Mouse (Mus musculus) ovary, postnatal 36 days (tissue): ENCODE results near the gene Atg14.

Experiments used
- DNase-seq: peaks from one replicate; pipeline ENCODE4 v3.0.0; 2022; ENCODE audit warnings: low spot score, mixed read lengths

The Atg14 gene

DNA sequence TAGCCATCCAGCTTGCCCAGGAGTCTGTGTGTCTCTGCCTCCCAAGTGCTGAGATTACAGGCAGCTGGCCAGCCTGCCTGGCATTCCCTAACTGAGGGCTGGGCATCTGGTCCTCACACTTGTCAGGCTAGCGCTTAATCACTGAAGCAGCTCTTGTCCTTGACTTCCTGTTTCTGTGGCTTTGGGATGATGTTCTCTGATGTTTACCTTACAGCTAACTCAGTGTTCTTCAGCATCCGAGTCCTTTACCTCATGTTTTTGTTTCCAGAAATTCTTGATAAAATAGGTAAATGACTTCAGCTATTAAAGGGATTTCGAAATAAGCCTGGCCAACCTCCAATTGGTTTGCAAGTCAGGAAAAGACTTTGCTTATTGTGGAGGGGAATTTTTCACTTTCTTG lies 66.4 kb downstream of the Atg14 start:
- no peak for DNase-seq

DNA sequence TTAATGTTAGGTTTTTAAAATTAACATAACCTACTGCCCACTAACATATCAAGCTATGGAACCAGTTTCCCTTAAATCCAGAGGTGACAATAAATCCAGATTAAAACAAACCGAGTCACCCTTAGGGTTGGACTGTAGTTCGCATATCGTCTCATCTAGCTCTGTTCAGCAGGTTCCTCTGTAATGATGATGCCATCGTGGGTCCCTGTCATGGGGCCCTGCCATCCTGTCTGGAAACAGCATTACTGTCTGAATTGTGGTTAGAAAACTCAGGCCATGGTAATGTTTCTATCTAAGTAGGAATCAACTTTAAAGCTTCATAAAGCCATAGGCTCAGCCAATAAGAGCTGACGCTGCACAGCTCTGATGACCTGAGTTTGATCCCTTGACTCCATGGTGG lies 71.8 kb downstream of the Atg14 start:
- no peak for DNase-seq

DNA sequence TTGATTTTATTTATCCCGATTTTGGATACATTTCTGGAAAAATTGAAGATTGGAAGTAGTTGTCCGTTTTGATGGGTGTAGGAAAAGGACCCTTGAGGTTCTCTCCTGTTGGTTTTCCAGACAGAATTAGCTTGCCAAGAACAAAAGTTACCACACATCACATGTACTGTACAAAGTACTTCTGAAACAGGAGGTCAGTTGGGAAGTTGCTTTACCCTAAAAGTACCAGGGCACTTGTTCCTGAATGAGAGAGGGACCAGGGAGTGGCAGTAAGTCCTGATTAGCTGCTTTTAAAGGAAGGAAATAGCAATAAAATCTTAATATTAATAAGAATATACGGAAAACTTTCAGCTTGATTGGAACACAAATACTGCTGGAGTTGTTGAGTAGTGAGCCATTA lies 73.3 kb downstream of the Atg14 start:
- no peak for DNase-seq

DNA sequence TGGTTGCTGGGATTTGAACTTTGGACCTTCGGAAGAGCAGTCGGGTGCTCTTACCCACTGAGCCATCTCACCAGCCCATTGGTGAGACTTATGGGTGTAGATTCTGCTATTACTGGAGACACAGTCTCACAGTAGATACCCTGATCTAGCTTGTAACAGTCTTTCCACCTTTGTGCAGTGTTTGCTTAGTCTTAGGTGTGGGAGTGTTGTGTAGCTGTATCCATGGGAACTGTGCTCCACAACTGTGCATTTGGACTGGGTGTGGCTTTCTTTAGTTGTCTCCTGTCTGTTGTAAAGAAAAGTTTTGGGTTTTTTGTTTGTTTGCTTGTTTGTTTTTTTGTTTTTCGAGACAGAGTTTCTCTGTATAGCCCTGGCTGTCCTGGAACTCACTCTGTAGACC lies 74.5 kb downstream of the Atg14 start:
- DNase-seq, result no peak

DNA sequence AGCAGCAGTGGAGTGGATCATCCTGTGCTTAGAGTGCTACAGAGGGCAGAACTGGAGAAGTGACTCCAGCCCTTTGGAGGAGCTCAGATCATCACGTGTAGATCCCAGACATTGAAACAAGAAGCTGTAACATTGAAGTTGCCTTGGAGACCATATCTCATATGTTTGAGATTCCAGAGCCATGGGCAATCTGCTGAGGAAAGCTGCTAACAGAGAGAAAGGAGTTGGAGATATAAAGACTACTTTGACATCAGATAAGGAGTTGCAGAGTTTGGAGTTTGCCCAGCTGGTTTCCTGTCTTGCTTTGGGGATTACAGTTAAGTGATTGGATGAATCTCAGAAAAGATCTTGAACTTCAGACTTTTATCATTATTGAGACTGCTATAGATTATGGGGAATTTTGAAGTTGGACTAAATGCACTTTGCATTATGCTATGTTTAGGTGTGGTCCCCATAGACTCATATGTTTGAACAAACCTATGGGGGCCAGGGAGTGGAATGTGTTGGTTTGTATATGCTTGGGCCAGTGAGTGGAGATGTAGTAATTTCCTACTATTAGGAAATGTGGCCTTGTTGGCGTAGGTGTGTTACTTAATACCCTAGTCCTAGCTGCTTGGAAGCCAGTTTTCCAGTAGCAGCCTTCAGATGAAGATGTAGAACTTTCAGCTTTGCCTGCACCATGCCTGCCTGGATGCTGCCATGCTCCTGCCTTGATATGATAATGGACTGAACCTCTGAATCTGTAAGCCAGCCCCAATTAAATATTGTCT lies 76.7 kb downstream of the Atg14 start:
- no peak for DNase-seq
